Mouse (Mus musculus): ENCODE data around the gene Camta1.

The Camta1 gene

DNA sequence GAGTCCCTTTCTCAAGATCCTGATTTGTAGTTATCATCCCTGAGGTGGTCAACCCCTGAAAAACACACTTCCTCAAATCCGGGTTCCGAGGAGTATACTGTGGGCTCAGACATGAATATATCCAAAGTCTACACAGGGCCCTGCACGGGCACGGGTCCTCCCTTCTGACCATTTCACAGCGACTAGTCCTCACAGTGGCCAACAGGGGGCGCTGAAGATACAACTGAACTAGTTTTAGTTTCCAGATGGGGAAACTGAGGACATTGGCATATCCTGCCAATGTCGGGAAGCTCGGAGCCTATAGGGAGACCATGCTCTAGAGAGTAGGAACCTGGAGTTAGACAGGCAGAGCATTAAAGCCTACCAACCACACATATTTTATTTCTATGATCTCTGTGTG is 530.7 kb downstream of the Camta1 start:
- no peak for DNase-seq (ENCODE audit: low read depth, low spot score)

DNA sequence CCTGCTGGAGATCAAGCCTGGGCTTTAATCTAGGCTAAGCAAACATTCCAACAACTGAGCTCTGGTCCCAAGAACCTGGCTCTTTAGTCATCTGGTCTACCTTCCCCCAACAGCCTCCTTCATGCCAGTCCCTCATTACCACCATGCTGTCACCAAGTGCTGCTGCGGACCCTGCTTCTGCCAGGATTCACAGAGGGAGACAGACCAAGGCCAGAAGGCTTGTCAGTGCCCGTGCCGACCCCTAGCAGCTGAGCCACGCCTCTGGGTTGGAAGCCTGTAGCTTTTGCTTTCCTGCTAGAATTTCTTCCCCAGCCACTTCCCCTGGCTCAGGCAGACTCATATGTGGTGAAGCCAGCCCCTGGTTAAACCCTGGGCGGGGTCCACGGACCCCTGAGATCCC is 533.6 kb downstream of the Camta1 start:
- DNase-seq (ENCODE audit: low read depth, low spot score): no peak

GRCm38 (mm10) chr4:151326971-151327686 is 534.5 kb downstream of the Camta1 start:
- DNase-seq (ENCODE audit: low read depth, low spot score): no peak

- DNase-seq (ENCODE audit: low read depth, low spot score): no peak
Observed at GRCm38 (mm10) chr4:151316428-151316827, 545.2 kb downstream of the Camta1 start.

DNA sequence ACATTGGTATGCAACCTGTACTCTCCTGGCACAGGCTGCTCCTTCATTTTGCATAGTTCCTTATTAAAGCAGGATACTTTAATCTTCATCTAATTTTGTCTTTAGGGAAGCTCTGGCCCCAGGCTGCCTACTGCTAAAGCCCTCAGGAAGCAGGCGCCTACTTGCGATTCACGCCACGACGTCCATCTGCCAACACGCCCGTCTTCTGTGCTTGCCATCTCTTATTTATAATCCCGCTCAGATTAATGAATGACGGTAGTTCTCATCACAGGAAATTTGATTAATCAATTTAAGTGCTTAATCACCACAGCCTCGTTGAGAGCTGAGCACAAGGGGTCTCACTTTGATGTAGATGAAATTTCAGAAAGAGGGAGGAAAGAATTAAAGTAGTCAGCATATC is 546.0 kb downstream of the Camta1 start:
- no peak for DNase-seq (ENCODE audit: low read depth, low spot score)

DNA sequence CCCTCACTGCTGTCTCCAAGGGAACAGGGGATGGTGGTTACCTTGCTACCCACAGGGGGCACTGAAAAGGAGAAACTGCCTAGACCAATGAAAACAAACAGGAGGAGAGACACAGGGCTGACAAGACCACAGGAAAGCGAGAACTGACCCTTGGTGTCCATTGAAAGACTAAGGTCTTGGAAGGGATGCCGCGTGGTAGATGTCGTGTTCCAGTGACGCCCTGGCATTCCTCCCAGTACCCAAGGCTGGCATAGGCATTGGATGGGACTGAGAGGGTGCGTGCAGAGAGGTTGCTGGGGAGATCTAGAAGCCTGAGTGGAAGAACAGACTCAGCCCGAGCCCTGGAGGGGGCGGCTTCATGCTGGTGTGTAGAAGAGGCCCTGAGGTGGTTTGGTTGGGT is 550.9 kb downstream of the Camta1 start:
- no peak for DNase-seq (ENCODE audit: low read depth, low spot score)

GRCm38 (mm10) chr4:151310056-151310685 is 551.5 kb downstream of the Camta1 start:
- DNase-seq (ENCODE audit: low read depth, low spot score): no peak

- no peak for DNase-seq (ENCODE audit: low read depth, low spot score)
Observed at GRCm38 (mm10) chr4:151306890-151307289, 554.8 kb downstream of the Camta1 start.

DNA sequence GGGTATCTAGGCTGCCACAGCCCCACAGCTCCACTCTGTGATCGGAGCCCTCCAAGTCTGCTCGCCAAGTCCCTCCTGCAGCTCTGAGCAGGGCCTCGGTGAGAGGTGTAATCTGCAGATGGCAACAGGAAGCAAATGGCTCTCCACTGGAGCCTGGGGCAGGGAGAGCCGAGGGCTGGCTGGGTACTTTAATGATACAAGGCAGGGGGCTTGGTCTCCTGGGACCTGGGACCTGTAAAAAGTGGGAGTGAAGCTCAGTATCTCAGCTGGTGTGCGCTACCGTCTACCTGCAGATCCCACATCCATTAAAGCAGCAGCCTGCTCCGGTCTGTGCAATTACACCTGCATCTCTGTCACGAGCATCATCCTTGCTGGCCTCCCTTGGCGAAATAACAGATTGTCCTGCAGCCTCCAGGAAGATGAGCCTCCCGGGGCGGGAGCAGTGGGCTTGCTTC is 555.3 kb downstream of the Camta1 start:
- DNase-seq (ENCODE audit: low read depth, low spot score): no peak

- no peak for DNase-seq (ENCODE audit: low read depth, low spot score)
Observed at GRCm38 (mm10) chr4:151305761-151306160, 555.9 kb downstream of the Camta1 start.

DNA sequence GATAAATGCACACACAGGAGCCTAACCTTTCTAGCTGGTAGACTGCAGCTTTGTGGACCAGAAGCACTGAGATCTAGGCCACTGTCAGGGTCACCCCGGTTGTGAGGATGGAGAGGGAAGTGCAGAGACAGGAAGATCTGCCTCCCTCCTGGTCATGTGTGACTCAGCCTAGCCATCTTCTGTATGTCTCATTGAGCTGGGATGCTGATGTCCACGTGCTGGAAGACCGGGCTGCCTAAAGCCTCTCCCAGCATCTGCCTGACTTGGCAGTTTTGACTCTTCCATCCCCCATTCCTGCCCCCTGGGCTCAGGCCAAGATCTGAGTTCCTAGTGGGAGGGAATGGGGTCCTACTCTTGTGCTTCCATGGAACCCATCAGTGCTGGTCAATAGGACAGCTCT is 557.7 kb downstream of the Camta1 start:
- DNase-seq (ENCODE audit: low read depth, low spot score): no peak

DNA sequence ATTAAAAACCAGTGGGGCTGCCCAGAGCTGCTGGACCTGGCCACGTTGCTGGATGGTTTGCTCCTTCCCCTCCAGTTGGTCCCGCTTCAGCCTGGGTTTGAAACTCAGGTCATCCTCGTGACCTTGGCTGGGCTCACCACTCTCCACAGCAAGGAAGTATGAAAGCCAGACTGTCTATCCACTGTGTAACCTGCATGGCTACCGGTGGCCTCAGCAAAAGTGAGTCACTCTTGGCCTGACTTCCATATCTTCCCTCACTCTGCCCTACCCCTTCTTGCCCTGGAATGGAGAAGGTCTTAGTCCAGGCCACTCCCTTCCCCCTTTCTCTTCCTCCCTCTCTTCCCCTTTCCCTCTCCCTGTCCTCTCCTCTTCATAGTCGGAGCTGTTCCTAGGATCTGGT is 558.2 kb downstream of the Camta1 start:
- DNase-seq (ENCODE audit: low read depth, low spot score): no peak

DNA sequence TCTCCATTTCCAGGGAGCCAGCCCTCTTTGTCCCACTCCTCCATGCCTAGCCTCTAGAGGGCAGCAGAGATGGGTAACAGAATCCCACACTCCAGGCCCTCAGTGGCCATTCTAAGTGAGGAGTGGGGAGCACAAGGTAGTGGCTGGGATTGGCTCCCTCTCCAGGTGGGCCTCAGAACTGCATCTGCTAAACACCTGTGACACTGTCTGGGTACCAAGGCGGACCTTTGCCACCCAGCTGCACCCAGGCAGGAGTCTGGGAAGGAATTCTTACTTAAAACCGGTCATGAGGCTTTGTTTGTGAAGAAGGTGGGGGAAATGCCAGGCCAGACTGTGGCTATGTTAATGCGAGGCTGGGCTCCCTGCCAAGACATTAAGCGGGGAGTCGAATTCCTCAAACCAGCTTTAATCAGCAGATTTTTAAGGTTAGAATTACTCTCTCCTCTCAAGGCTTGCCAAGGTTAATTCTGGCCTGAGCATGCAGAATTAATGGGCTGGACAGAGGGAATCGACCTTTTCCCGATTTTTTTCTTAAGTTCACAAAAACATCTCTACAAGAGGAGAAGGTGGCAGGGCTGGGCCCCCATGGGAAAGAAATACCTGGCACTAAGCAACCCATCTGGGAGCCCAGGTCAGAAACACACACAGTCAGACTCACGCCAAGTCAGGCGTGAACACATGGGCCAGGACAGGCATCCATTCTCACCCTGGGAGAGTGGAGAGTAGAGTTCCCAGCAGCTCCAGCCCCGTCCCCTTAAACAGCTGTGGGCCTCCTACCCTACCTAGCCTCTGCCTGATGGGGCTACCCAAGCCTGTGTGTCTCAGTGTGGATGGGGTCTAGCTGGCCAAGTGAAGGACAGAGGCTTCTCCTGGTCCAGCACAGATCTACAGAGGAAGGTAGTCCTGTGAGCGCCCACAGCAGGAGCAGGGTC is 559.2 kb downstream of the Camta1 start:
- DNase-seq (ENCODE audit: low read depth, low spot score): peak; percentile 37

- DNase-seq (ENCODE audit: low read depth, low spot score): no peak
Observed at GRCm38 (mm10) chr4:151301337-151301736, 560.3 kb downstream of the Camta1 start.

DNA sequence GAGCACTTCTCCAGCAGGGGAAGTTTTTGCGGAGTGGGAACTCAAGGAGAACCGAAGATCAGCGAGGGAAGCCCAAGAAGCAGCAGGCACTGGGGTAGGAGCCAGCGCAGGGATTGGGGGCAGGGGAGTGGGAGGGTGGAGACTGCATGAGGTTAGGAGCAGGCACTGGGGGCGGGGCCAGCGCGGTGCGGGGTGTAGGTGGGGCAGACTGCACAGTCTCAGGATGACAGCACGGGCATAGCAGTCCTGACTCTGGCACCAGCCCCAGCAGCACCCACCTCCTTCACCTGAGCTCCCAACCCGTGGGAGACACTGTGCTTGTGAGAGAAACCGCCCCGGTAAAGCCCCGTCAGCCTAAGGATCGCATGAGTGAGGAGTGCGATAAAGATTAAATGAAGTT is 561.0 kb downstream of the Camta1 start:
- DNase-seq (ENCODE audit: low read depth, low spot score): no peak

GRCm38 (mm10) chr4:151295515-151296203 is 566.0 kb downstream of the Camta1 start:
- no peak for DNase-seq (ENCODE audit: low read depth, low spot score)

DNA sequence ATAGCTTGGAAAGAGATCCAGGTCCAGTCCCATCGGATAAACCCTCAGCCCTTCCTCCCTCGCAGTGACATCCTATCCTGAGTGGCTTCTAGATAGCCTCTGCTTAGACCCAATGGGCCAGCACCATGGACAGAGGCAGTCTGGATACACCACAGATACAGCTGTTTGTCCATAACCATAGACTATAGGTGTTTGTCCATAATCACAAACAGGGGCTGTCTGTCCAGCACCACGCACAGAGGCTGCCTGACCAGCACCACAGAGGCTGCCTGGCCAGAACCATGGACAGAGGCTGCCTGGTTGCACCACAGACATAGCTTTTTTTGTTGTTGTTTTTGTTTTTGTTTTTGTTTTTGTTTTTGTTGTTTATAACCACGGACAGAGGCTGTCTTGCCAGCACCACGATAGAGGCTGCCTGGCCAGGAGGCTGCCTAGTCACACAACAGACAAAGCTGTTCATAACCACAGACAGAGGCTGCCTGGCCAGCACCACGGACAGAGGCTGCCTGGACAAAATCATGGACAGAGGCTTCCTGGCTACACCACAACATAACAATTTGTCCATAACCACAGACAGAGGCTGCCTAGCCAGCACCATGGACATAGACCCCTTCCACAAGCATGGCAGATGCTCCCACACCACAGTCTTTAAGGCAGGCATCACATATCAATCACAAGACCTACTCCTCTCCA is 572.6 kb downstream of the Camta1 start:
- no peak for DNase-seq (ENCODE audit: low read depth, low spot score)

- no peak for DNase-seq (ENCODE audit: low read depth, low spot score)
Observed at GRCm38 (mm10) chr4:151285905-151286445, 575.7 kb downstream of the Camta1 start.

DNA sequence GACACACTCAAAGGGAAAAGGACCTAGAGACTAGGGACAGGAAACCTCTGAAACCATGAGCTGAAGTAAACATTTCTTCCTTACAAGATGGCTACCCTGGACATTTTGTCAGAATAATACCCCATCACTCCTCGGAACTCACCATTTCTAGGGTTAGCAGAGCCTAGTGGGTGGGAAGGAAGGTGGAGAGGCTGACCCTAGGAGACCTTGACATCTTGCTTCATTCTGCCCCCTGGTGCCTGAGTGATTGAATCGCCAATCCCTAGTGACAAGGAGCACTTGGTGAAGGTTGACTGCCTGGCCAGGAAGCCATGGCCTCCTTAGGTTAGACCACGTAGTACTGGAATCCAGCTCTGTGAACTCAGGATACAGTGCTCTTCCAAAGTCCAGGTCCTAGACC is 576.2 kb downstream of the Camta1 start:
- no peak for DNase-seq (ENCODE audit: low read depth, low spot score)

- DNase-seq (ENCODE audit: low read depth, low spot score): no peak
Observed at GRCm38 (mm10) chr4:151283092-151283741, 578.5 kb downstream of the Camta1 start.

All from brain, embryonic 18.5 days (tissue).